Mouse (Mus musculus) heart, postnatal 0 days (tissue): Measurements from ENCODE around the gene Foxp1.

Source experiments
- CTCF ChIP-seq: IDR thresholded peaks from 2 replicates; pipeline ENCODE4 v1.5.1; 2016; ENCODE audit warnings: antibody characterized with exemption, control low read depth, low read depth
- EP300 ChIP-seq: IDR thresholded peaks from 2 replicates; pipeline ENCODE4 v1.6.1; 2016; ENCODE audit warnings: antibody characterized with exemption, low read depth

DNA sequence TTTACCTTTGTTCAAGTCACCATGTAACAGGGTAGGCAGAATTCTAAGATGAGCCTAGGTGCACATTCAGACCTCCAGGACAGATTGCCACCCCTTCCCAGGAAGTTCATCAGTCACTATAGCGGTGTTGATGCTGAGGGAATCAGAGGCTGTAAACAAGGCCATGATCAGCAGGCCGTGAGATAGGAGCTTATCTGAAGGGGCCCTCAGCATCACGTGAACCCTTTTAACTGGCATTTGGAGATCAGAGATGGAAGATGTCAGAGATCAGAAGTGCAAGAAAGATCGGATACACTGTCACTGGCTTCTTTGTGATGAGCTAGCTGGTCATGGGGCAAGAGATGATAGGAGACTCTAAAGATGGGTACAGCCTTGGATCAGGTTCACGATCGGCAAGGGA, 414.8 kb downstream of the Foxp1 start:
- TF ChIP-seq CTCF (no peak), EP300 (no peak)
